27 mouse cellular contexts compared by ENCODE assay signal in the genomic region with DNA sequence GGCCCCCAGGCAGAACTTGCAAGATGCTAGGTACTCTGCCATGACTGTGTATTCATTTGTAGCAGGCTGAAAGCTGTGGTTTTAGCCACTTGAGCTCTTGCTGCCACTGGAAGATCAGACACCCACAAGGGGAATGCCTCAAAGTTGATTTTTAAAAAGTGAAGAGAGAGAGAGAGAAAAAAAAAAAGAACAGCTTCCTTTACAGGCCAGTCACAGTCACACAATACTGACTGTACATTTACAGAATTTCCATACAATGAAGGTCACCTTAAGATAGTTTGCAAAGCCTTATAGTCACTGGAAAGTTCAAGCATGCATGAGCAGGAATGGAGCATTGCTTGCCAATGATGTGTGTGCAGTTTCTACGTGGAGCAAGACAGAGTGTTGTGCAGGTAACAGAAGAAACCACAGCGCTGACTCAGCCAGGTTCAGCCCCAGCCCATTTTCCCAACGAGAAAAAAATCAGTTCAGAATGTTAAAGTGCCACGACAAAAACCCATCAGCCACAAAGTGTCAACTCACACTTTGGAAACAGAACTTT.
DNase-seq lines count a peak whose midpoint lies in the region; ATAC-seq and TF ChIP-seq lines count a peak whose summit lies in the region.
"Had no signal": no experiment of that assay in that cellular context is flagged by ENCODE, and none has a peak within 500 bp of the region (broad histone marks: within the 10 kb centered on the region; RNA-seq: fewer than 3 reads in every experiment).

No protein-coding gene starts in this region.

- in situ Hi-C loops in CH12.LX (cut with MboI; ENCODE audit: low pct_ligation_motif_present, low pct_unique_long_range_greater_than_20kb, low sequenced_read_pairs), result no loop called here

- H3K4me3 ChIP-seq in CH12.LX (replicated peaks in 1 of 3; ENCODE audit: low read depth in 2 of 3, low read length in 2 of 3, poor library complexity in 1 of 3), result no peak overlapping the region
- H3K4me3 ChIP-seq: embryonic facial prominence, embryonic 12.5 days; embryonic facial prominence, embryonic 15.5 days; heart, adult 2 months; heart, embryonic 10.5 days; heart, embryonic 13.5 days; intestine, embryonic 15.5 days had no signal

- dilution Hi-C loops in CH12.LX (cut with MboI; ENCODE audit: extremely low pct_ligation_motif_present, extremely low pct_unique_long_range_greater_than_20kb, low sequenced_read_pairs), result no loop called here

- DNase-seq in CD4-positive helper T cell, adult 2 months (ENCODE audit: low read depth, low spot score), result peak; percentile 59
- no peak for DNase-seq in CH12.LX (ENCODE audit: extremely low read depth)
- no peak for DNase-seq in frontal cortex, postnatal 36 days (ENCODE audit: low spot score in 2 of 2)
- DNase-seq: adrenal gland, adult 2 months; adrenal gland, postnatal 14 days; cerebellum, adult 11 months; cerebellum, adult 2 months; cerebellum, adult 9-11 months; cerebellum, postnatal 25 days; forebrain, postnatal 0 days; gastrocnemius, postnatal 25 days; heart, adult 2 months; heart, postnatal 14 days; heart, postnatal 4 days; kidney, adult 11 months had no signal

- peak; percentile 53 for ATAC-seq in inflammation-experienced regulatory T-cells, adult 6 months
- no peak for ATAC-seq in megakaryocyte progenitor cell, adult 5-6 weeks (replicated peaks; ENCODE audit: poor library complexity)
- ATAC-seq in granulocyte monocyte progenitor cell, adult 5-6 weeks (replicated peaks; ENCODE audit: poor library complexity, severe bottlenecking), result no peak
- ATAC-seq: forebrain, embryonic 14.5 days; forebrain, postnatal 0 days; hindbrain, postnatal 0 days; intestine, embryonic 15.5 days; Patski had no signal

- H3K9me3 ChIP-seq in CH12.LX (replicated peaks; ENCODE audit: low read length), result no peaks in the 10 kb centered on the region
- H3K9me3 ChIP-seq: embryonic facial prominence, embryonic 12.5 days; embryonic facial prominence, embryonic 15.5 days; heart, embryonic 10.5 days; heart, embryonic 13.5 days; intestine, embryonic 15.5 days had no signal

- no peaks in the 10 kb centered on the region for H3K27me3 ChIP-seq in CH12.LX (replicated peaks)
- H3K27me3 ChIP-seq: embryonic facial prominence, embryonic 12.5 days; embryonic facial prominence, embryonic 15.5 days; heart, embryonic 13.5 days; intestine, embryonic 15.5 days; Patski had no signal

- TF ChIP-seq RAD21 in CH12.LX (IDR thresholded peaks at IDR 0.05; ENCODE audit: low read depth, low read length), result no peak

- H3K36me3 ChIP-seq in CH12.LX (replicated peaks in 1 of 2; ENCODE audit: control insufficient read depth in 1 of 2, insufficient read depth in 1 of 2, low read length in 1 of 2), result no peaks in the 10 kb centered on the region
- H3K36me3 ChIP-seq: embryonic facial prominence, embryonic 12.5 days; embryonic facial prominence, embryonic 15.5 days; heart, embryonic 10.5 days; heart, embryonic 13.5 days; intestine, embryonic 15.5 days had no signal

- no peak for TF ChIP-seq POLR2A in CH12.LX (IDR thresholded peaks at IDR 0.05; ENCODE audit: low read depth, low read length)

- H3K4me2 ChIP-seq in CH12.LX (ENCODE audit: insufficient read depth, low read depth, poor library complexity, severe bottlenecking), result no peak overlapping the region
- H3K4me2 ChIP-seq: embryonic facial prominence, embryonic 12.5 days; embryonic facial prominence, embryonic 15.5 days; heart, embryonic 13.5 days; hindbrain, embryonic 14.5 days; intestine, embryonic 15.5 days had no signal

- TF ChIP-seq EP300 in CH12.LX (IDR thresholded peaks at IDR 0.05; ENCODE audit: low read length), result peak; percentile 68; the same call in 1 of the 2 replicates

- H3K27ac ChIP-seq in CH12.LX (ENCODE audit: insufficient read depth, low read depth), result peak overlapping the region; percentile 33; the same call in 1 of the 2 replicates
- H3K27ac ChIP-seq: embryonic facial prominence, embryonic 12.5 days; embryonic facial prominence, embryonic 15.5 days; heart, adult 2 months; heart, embryonic 10.5 days; heart, embryonic 13.5 days; hindbrain, embryonic 14.5 days; hindbrain, postnatal 0 days; intestine, embryonic 15.5 days had no signal

- no peak overlapping the region for H3K9ac ChIP-seq in CH12.LX (ENCODE audit: insufficient read depth, low read depth)
- H3K9ac ChIP-seq: embryonic facial prominence, embryonic 12.5 days; embryonic facial prominence, embryonic 15.5 days; forebrain, postnatal 0 days; heart, embryonic 13.5 days; hindbrain, embryonic 14.5 days; intestine, embryonic 15.5 days had no signal

- no peaks in the 10 kb centered on the region for H3K79me2 ChIP-seq in CH12.LX (replicated peaks; ENCODE audit: control insufficient read depth, extremely low read depth, insufficient read depth, poor library complexity, severe bottlenecking)

- TF ChIP-seq CTCF in CH12.LX (conservative IDR thresholded peaks at IDR 0.05 in 1 of 2, IDR thresholded peaks at IDR 0.05 in 1 of 2; ENCODE audit: low read depth in 2 of 2, low read length in 2 of 2), result no peak

- peaks cover 23 to 41% of the 10 kb centered on the region in 2 experiments for H3K4me1 ChIP-seq in CH12.LX (ENCODE audit: control insufficient read depth in 1 of 2, insufficient read depth in 2 of 2)
- H3K4me1 ChIP-seq: embryonic facial prominence, embryonic 12.5 days; embryonic facial prominence, embryonic 15.5 days; heart, embryonic 10.5 days; heart, embryonic 13.5 days; intestine, embryonic 15.5 days had no signal

TF ChIP-seq in CH12.LX, 34 proteins besides CTCF, POLR2A, EP300 and RAD21:
- peak; percentile 56; the same call in 1 of the 2 replicates for TF ChIP-seq ETS1 (conservative IDR thresholded peaks at IDR 0.05; ENCODE audit: low read depth, low read length)
- TF ChIP-seq MAX (IDR thresholded peaks at IDR 0.05; ENCODE audit: low read length), result 0 out of 2 replicates have a peak, but pooled peaks have one; percentile 15
- TF ChIP-seq BHLHE40 (IDR thresholded peaks at IDR 0.05; ENCODE audit: low read depth, low read length), result peak; percentile 48; the same call in 1 of the 2 replicates
- peak; percentile 89 for TF ChIP-seq ZNF384 (IDR thresholded peaks at IDR 0.05; ENCODE audit: low read depth, low read length)
- peak; percentile 42; the same call in 1 of the 2 replicates for TF ChIP-seq TCF12 (IDR thresholded peaks at IDR 0.05; ENCODE audit: low read depth, low read length)
- no peak; the same call in 1 of the 2 replicates for TF ChIP-seq JUND (conservative IDR thresholded peaks at IDR 0.05; ENCODE audit: low read depth, low read length)
- no peak for TF ChIP-seq PAX5 (IDR thresholded peaks at IDR 0.05; ENCODE audit: low read length)
- TF ChIP-seq IRF4 (IDR thresholded peaks at IDR 0.05; ENCODE audit: low read depth, low read length), result peak; percentile 38; the same call in 1 of the 2 replicates
- no peak; the same call in 1 of the 2 replicates for TF ChIP-seq MEF2A (IDR thresholded peaks at IDR 0.05; ENCODE audit: borderline replicate concordance, low read depth, low read length)
